Mouse (Mus musculus): ENCODE data around the gene Slc35b4.

DNA sequence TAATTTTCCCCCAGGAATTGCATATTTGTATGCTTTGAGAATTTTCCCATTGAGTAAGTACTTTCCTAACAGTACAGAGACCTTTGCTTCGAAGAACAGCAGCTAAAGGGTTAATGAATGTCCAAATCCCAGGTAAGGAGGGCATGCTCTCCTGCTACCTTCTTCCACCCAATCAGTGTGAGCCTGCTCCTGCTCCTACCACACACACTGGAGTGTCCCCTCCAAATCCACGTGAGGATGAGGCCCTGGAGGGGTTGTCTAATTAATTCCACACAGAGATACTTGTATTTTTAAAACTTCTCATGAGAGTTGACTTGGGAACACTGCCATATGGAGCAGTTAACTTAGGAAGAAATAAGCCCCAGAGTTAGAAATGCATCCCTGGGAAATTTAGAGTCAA is 14.3 kb downstream of the Slc35b4 start:
- no peak for TF ChIP-seq CTCF (IDR thresholded peaks at IDR 0.05; ENCODE audit: control insufficient read depth, insufficient read depth, insufficient read length)
- no peak for TF ChIP-seq USF1 (IDR thresholded peaks at IDR 0.05; ENCODE audit: low read depth)
- no peak for TF ChIP-seq MAX (IDR thresholded peaks at IDR 0.05)
- no peak for TF ChIP-seq MYOD1 (IDR thresholded peaks at IDR 0.05; ENCODE audit: control insufficient read depth, insufficient read length, low read depth)
- no peak for TF ChIP-seq CEBPB (IDR thresholded peaks at IDR 0.05; ENCODE audit: low read depth)
- no peak for TF ChIP-seq FOSL1 (IDR thresholded peaks at IDR 0.05; ENCODE audit: insufficient read depth, low read length, poor library complexity, severe bottlenecking)

Measured in C2C12 (cell line).